In the genomic region with DNA sequence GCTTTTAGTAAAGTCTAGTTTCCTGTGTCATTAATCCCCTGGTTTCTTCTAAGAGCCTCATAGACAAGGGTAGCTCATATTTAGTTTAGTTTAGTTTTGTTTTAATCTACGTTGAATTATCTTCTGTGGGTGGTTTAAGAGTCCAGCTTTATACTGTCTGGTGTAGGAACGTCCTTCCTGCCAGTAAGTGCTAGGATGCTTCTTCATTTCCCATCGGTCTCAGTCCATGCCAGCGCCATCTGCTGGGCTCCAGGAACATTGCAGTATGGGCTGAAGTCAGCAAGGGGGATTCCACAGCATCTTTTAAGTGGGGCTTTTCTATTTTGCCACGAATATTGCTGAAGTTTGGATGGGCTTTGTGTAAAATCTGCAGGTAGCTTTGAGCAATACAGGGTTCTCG, we compare ENCODE assay signal across 7 mouse cellular contexts. TPM values are rescaled to one million over a fixed set of nuclear protein-coding genes. Genes with fewer than 3 reads are reported as not detected.
A peak's percentile ranks its signal among the peaks of the same experiment; 100 is the strongest.
DNase-seq lines count a peak whose midpoint lies in the region; ATAC-seq and TF ChIP-seq lines count a peak whose summit lies in the region.

No protein-coding gene starts in this region.

- H3K4me2 ChIP-seq in midbrain, embryonic 12.5 days (replicated peaks), result no peak overlapping the region

- DNase-seq in ES-CJ7 (ENCODE audit: low read depth, low spot score), result peak; percentile 46
- DNase-seq in adrenal gland, postnatal 10 days, result peak; percentile 69
- peak; percentile 78 for DNase-seq in induced T-regulatory cell, adult 2 months (ENCODE audit: low read depth)
- peak; percentile 32 to 53 for DNase-seq in left cerebral cortex, postnatal 10 days (ENCODE audit: extremely low spot score in 1 of 2, low spot score in 2 of 2)
- peak; percentile 8 for DNase-seq in spleen, adult 12 weeks (ENCODE audit: low spot score)

- peak; percentile 89 for TF ChIP-seq CTCF in embryonic fibroblast, embryonic 13.5 days (IDR thresholded peaks at IDR 0.05; ENCODE audit: borderline replicate concordance, insufficient read depth, low read length)

- H3K4me3 ChIP-seq in embryonic fibroblast, embryonic 13.5 days (ENCODE audit: insufficient read depth, low read length), result no peak overlapping the region
- no peak overlapping the region for H3K4me3 ChIP-seq in midbrain, embryonic 12.5 days

- H3K27me3 ChIP-seq in midbrain, embryonic 12.5 days, result no peaks in the 10 kb centered on the region

- H3K9me3 ChIP-seq in midbrain, embryonic 12.5 days, result no peaks in the 10 kb centered on the region

- 33% methylated on average over 6 of the region's 6 CpGs for WGBS in midbrain, embryonic 12.5 days

- peak; percentile 63; the same call in 1 of the 2 replicates for ATAC-seq in midbrain, embryonic 12.5 days (ENCODE audit: low FRiP score, low read depth)

- no peak overlapping the region for H3K9ac ChIP-seq in midbrain, embryonic 12.5 days (replicated peaks)

- no peak overlapping the region for H3K27ac ChIP-seq in embryonic fibroblast, embryonic 13.5 days (ENCODE audit: insufficient read depth, low read length)
- no peak overlapping the region for H3K27ac ChIP-seq in midbrain, embryonic 12.5 days (replicated peaks)

- intact Hi-C loops in left cerebral cortex, postnatal 10 days (cut with DNase I), result loop anchor here (2.0 to 10.0 kb wide), 2 partner anchors 33 to 79 kb away; no protein-coding TSS in a partner anchor

- no peak for TF ChIP-seq POLR2A in embryonic fibroblast, embryonic 13.5 days (IDR thresholded peaks at IDR 0.05; ENCODE audit: low read depth, low read length)

- no peaks in the 10 kb centered on the region for H3K4me1 ChIP-seq in embryonic fibroblast, embryonic 13.5 days (ENCODE audit: control insufficient read depth, insufficient read depth, low read length)
- peaks cover 3% of the 10 kb centered on the region for H3K4me1 ChIP-seq in midbrain, embryonic 12.5 days

- no peaks in the 10 kb centered on the region for H3K36me3 ChIP-seq in midbrain, embryonic 12.5 days

RNA-seq across cellular contexts. Expression of gene Cdca7l, which starts 49.2 kb away (rescaled TPM):
- 10 to 100 TPM in 1 of 2 experiments, 1 to 10 TPM in 1; 7.7 to 13.2 TPM for total RNA-seq in adrenal gland, postnatal 10 days (2021)
- 7.1 and 12.4 TPM in 2 replicates for polyA plus RNA-seq in embryonic fibroblast, embryonic 13.5 days (2011; ENCODE audit: insufficient read length, low read depth, missing spikeins)
- 1 to 10 TPM; 1.0 to 1.9 TPM for total RNA-seq in left cerebral cortex, postnatal 10 days (2021)
- 26.0 and 28.6 TPM in 2 replicates for polyA plus RNA-seq in midbrain, embryonic 12.5 days (2016; fragmentation: Nextera tagmentation; extraction: Ambion mirVana)

Comparison
In these comparisons a context has a peak if more than half of its experiments do, and no peak if none do; other contexts are left out.
1. DNase-seq: peak in every context shown above with its lines; median percentile 78 in induced T-regulatory cell, adult 2 months; 69 in adrenal gland, postnatal 10 days; 46 in ES-CJ7; 42 in left cerebral cortex, postnatal 10 days; 8 in spleen, adult 12 weeks.